8 mouse cellular contexts compared by ENCODE assay signal in genomic region chr11:94785247-94785646, GRCm38 (mm10). TPM values are rescaled to one million over a fixed set of nuclear protein-coding genes. Genes with fewer than 3 reads are reported as not detected.
A peak's percentile ranks its signal among the peaks of the same experiment; 100 is the strongest.
DNase-seq lines count a peak whose midpoint lies in the region; ATAC-seq and TF ChIP-seq lines count a peak whose summit lies in the region.
"Had no signal": no experiment of that assay in that cellular context is flagged by ENCODE, and none has a peak within 500 bp of the region (broad histone marks: within the 10 kb centered on the region; RNA-seq: fewer than 3 reads in every experiment).

No protein-coding gene starts in this region.

- no peak overlapping the region for H3K9ac ChIP-seq in ES-Bruce4 (ENCODE audit: low read depth, poor library complexity, severe bottlenecking)
- H3K9ac ChIP-seq in hindbrain, postnatal 0 days (replicated peaks; ENCODE audit: low read length), result no peak overlapping the region

- H3K9me3 ChIP-seq in ES-Bruce4 (replicated peaks; ENCODE audit: control insufficient read depth, insufficient read depth, low read length, poor library complexity, severe bottlenecking), result no peaks in the 10 kb centered on the region
- H3K9me3 ChIP-seq in hindbrain, postnatal 0 days (ENCODE audit: low read length), result no peaks in the 10 kb centered on the region

- DNase-seq in adipocyte (ENCODE audit: low spot score), result peak; percentile 12
- peak; percentile 69 for DNase-seq in embryo, embryonic 11 days
- peak; percentile 68 for DNase-seq in hindbrain, postnatal 0 days (ENCODE audit: low spot score)
- peak; percentile 40 to 71 for DNase-seq in left cerebral cortex, adult 18-20 months (ENCODE audit: low spot score in 2 of 2)
- peak; percentile 36 to 82 for DNase-seq in spleen, postnatal 4 days (ENCODE audit: low spot score in 2 of 2)

- no peaks in the 10 kb centered on the region for H3K27me3 ChIP-seq in ES-Bruce4 (ENCODE audit: control insufficient read depth, insufficient read depth, low read length, poor library complexity, severe bottlenecking)
- H3K27me3 ChIP-seq in hindbrain, postnatal 0 days (ENCODE audit: insufficient read depth, low read length), result no peaks in the 10 kb centered on the region

- TF ChIP-seq POLR2A in ES-Bruce4 (IDR thresholded peaks at IDR 0.05; ENCODE audit: insufficient read depth, low read length), result no peak

- H3K36me3 ChIP-seq in ES-Bruce4 (ENCODE audit: control insufficient read depth, insufficient read depth, low read length, poor library complexity, severe bottlenecking), result no peaks in the 10 kb centered on the region
- no peaks in the 10 kb centered on the region for H3K36me3 ChIP-seq in hindbrain, postnatal 0 days (ENCODE audit: insufficient read depth, low read length)

- H3K4me1 ChIP-seq in ES-Bruce4 (ENCODE audit: control insufficient read depth, insufficient read depth, low read length), result no peaks in the 10 kb centered on the region
- H3K4me1 ChIP-seq in hindbrain, postnatal 0 days (ENCODE audit: insufficient read depth, low read length), result no peaks in the 10 kb centered on the region

- TF ChIP-seq CTCF in ES-Bruce4 (IDR thresholded peaks at IDR 0.05; ENCODE audit: low read depth, low read length), result peak; percentile 94
- TF ChIP-seq CTCF in hindbrain, postnatal 0 days (IDR thresholded peaks at IDR 0.05; ENCODE audit: low read depth), result peak; percentile 84

- no peak overlapping the region for H3K4me3 ChIP-seq in ES-Bruce4 (ENCODE audit: low read depth, low read length)
- no peak overlapping the region for H3K4me3 ChIP-seq in hindbrain, postnatal 0 days (ENCODE audit: low read length)

- TF ChIP-seq EP300 in ES-Bruce4 (IDR thresholded peaks at IDR 0.05; ENCODE audit: insufficient read depth, low read depth, low read length), result no peak

- no peak for ATAC-seq in hindbrain, postnatal 0 days
- peak; percentile 75 for ATAC-seq in megakaryocyte progenitor cell, adult 5-6 weeks (replicated peaks; ENCODE audit: poor library complexity)

- H3K27ac ChIP-seq in ES-Bruce4 (ENCODE audit: insufficient read depth, low read length), result no peak overlapping the region
- no peak overlapping the region for H3K27ac ChIP-seq in hindbrain, postnatal 0 days

- 19% methylated on average over 2 of the region's 2 CpGs for WGBS in hindbrain, postnatal 0 days

- H3K4me2 ChIP-seq in hindbrain, postnatal 0 days (ENCODE audit: low read depth, low read length), result no peak overlapping the region

RNA-seq across cellular contexts. Expression of gene Tmem92, which starts 2.7 kb away (rescaled TPM):
- 0.30 TPM in 1 of 2 replicates, not detected in the other for polyA plus RNA-seq in ES-Bruce4 (2011; ENCODE audit: insufficient read depth, insufficient read length, low read depth, missing spikeins)
- not detected in 2 replicates for total RNA-seq in hindbrain, postnatal 0 days (2014; rRNA removed)
- not detected in 2 replicates for polyA plus RNA-seq in hindbrain, postnatal 0 days (2015; fragmentation: Nextera tagmentation; extraction: Ambion mirVana)
- total RNA-seq in left cerebral cortex, adult 18-20 months (2021), result not detected
- not detected in 2 replicates for total RNA-seq in megakaryocyte progenitor cell, adult 5-6 weeks (2015)
- not detected in 2 replicates for total RNA-seq in megakaryocyte progenitor cell, adult 5-6 weeks (2017)

RNA-seq across cellular contexts. Expression of gene Cdc34b, which starts 43.7 kb away (rescaled TPM):
- polyA plus RNA-seq in ES-Bruce4 (2011; ENCODE audit: insufficient read depth, insufficient read length, low read depth, missing spikeins), result 0.55 TPM in 1 of 2 replicates, not detected in the other
- total RNA-seq in hindbrain, postnatal 0 days (2014; rRNA removed), result 0.18 and 1.2 TPM in 2 replicates
- 0.30 TPM in 1 of 2 replicates, not detected in the other for polyA plus RNA-seq in hindbrain, postnatal 0 days (2015; fragmentation: Nextera tagmentation; extraction: Ambion mirVana)
- total RNA-seq in left cerebral cortex, adult 18-20 months (2021), result under 1 TPM in 1 of 2 experiments, not detected in 1; 0.75 TPM
- not detected in 2 replicates for total RNA-seq in megakaryocyte progenitor cell, adult 5-6 weeks (2015)
- not detected in 2 replicates for total RNA-seq in megakaryocyte progenitor cell, adult 5-6 weeks (2017)
- polyA plus RNA-seq: large intestine, adult 2 months had no signal

Comparison
In these comparisons a context has a peak if more than half of its experiments do, and no peak if none do; other contexts are left out.
1. DNase-seq: peak in every context shown above with its lines; median percentile 69 in embryo, embryonic 11 days; 68 in hindbrain, postnatal 0 days; 59 in spleen, postnatal 4 days; 56 in left cerebral cortex, adult 18-20 months; 12 in adipocyte.